Mouse (Mus musculus): ENCODE data around the gene Platr17. TPM values are rescaled to one million over a fixed set of nuclear protein-coding genes. Genes with fewer than 3 reads are reported as not detected.

Gene Platr17
- total RNA-seq, 2 experiments from 2014 or later = 0.17 to 0.29 TPM

GRCm38 (mm10) chr17:33918293-33919203, 13.6 kb downstream of the Platr17 start:
- 0 out of 2 replicates have a peak, but pooled peaks have one; percentile 1 for ATAC-seq (replicated peaks; ENCODE audit: poor library complexity)

- peak; percentile 64 for ATAC-seq (replicated peaks; ENCODE audit: poor library complexity)
Observed at GRCm38 (mm10) chr17:33919351-33920281, 14.7 kb downstream of the Platr17 start.

GRCm38 (mm10) chr17:33920282-33921097, 15.6 kb downstream of the Platr17 start:
- ATAC-seq (replicated peaks; ENCODE audit: poor library complexity) = peak; percentile 42

GRCm38 (mm10) chr17:33921361-33921760, 16.4 kb downstream of the Platr17 start:
- ATAC-seq (replicated peaks; ENCODE audit: poor library complexity) = no peak

- ATAC-seq (replicated peaks; ENCODE audit: poor library complexity) = peak; percentile 29
Observed at GRCm38 (mm10) chr17:33924577-33925283, 19.8 kb downstream of the Platr17 start.

- no peak for ATAC-seq (replicated peaks; ENCODE audit: poor library complexity)
Observed at GRCm38 (mm10) chr17:33925406-33926116, 20.6 kb downstream of the Platr17 start.

GRCm38 (mm10) chr17:33926207-33926932, 21.4 kb downstream of the Platr17 start:
- no peak for ATAC-seq (replicated peaks; ENCODE audit: poor library complexity)

GRCm38 (mm10) chr17:33928251-33928947, 23.5 kb downstream of the Platr17 start:
- no peak for ATAC-seq (replicated peaks; ENCODE audit: poor library complexity)

GRCm38 (mm10) chr17:33929371-33930279, 24.7 kb downstream of the Platr17 start, which contains the start of gene Rgl2:
TSS of gene Rgl2 (plus strand) at chr17:33929543.
- ATAC-seq (replicated peaks; ENCODE audit: poor library complexity) = peak; percentile 74

- peak; percentile 27 for ATAC-seq (replicated peaks; ENCODE audit: poor library complexity)
Observed at GRCm38 (mm10) chr17:33930280-33931158, 25.6 kb downstream of the Platr17 start.

- ATAC-seq (replicated peaks; ENCODE audit: poor library complexity) = no peak
Observed at GRCm38 (mm10) chr17:33931159-33931866, 26.4 kb downstream of the Platr17 start.

- no peak for ATAC-seq (replicated peaks; ENCODE audit: poor library complexity)
Observed at GRCm38 (mm10) chr17:33931947-33932346, 27.0 kb downstream of the Platr17 start.

- no peak for ATAC-seq (replicated peaks; ENCODE audit: poor library complexity)
Observed at GRCm38 (mm10) chr17:33932448-33932847, 27.5 kb downstream of the Platr17 start.

GRCm38 (mm10) chr17:33932970-33933369, 28.0 kb downstream of the Platr17 start:
- ATAC-seq (replicated peaks; ENCODE audit: poor library complexity) = no peak

- no peak for ATAC-seq (replicated peaks; ENCODE audit: poor library complexity)
Observed at GRCm38 (mm10) chr17:33935422-33936055, 30.6 kb downstream of the Platr17 start.

All from megakaryocyte progenitor cell, adult 5-6 weeks (primary cell).